Mouse (Mus musculus): ENCODE data around the gene Adcy7. TPM values are rescaled to one million over a fixed set of nuclear protein-coding genes. Genes with fewer than 3 reads are reported as not detected.

Adcy7 gene
- 7.9 and 8.9 TPM in 2 replicates for polyA plus RNA-seq (2012; rRNA removed)
- polyA plus RNA-seq (2014; fragmentation: Nextera tagmentation; extraction: Ambion mirVana) = 7.3 and 7.8 TPM in 2 replicates

GRCm38 (mm10) chr8:88272231-88273050 is at the start of gene Adcy7:
Gene Adcy7 (plus strand): TSS chr8:88272403.
- peak within 1 kb of the TSS; percentile 57 for H3K9ac ChIP-seq (ENCODE audit: low read depth, low read length, severe bottlenecking)
- H3K27ac ChIP-seq (replicated peaks; ENCODE audit: low read depth, low read length) = no peak within 1 kb of the TSS
- TF ChIP-seq POLR2A (IDR thresholded peaks at IDR 0.05; ENCODE audit: borderline replicate concordance, extremely low read depth, insufficient read depth, insufficient read length) = no peak
- H3K4me3 ChIP-seq (replicated peaks; ENCODE audit: low read length) = peak within 1 kb of the TSS; percentile 39
- no peaks in the 10 kb centered on the region for H3K36me3 ChIP-seq (ENCODE audit: control insufficient read depth, insufficient read depth, low read length)
- peaks cover 3% of the 10 kb centered on the region; the same call in 1 of the 2 replicates for H3K4me1 ChIP-seq (ENCODE audit: control insufficient read depth, insufficient read depth, low read length)
- peak; percentile 62; the same call in 1 of the 2 replicates for ATAC-seq (ENCODE audit: low FRiP score, low read depth)
- 4% methylated on average over 52 of the region's 64 CpGs for WGBS
- H3K27me3 ChIP-seq (ENCODE audit: control insufficient read depth, insufficient read depth, low read length) = no peaks in the 10 kb centered on the region; the same call in 1 of the 2 replicates
- peak within 1 kb of the TSS; percentile 66 for H3K4me2 ChIP-seq (replicated peaks; ENCODE audit: low read depth, low read length, severe bottlenecking)
- no peak for DNase-seq (ENCODE audit: low spot score)
- no peaks in the 10 kb centered on the region for H3K9me3 ChIP-seq (ENCODE audit: control insufficient read depth, low read length)

- peaks cover 4% of the 10 kb centered on the region; the same call in 1 of the 2 replicates for H3K36me3 ChIP-seq (ENCODE audit: control insufficient read depth, insufficient read depth, low read length)
- H3K4me3 ChIP-seq (replicated peaks; ENCODE audit: low read length) = no peak overlapping the region
- ATAC-seq (ENCODE audit: low FRiP score, low read depth) = no peak
Measured at GRCm38 (mm10) chr8:88225358-88225757, 46.8 kb upstream of the Adcy7 start.

GRCm38 (mm10) chr8:88227851-88228250 is 44.4 kb upstream of the Adcy7 start:
- no peak for TF ChIP-seq POLR2A (IDR thresholded peaks at IDR 0.05; ENCODE audit: borderline replicate concordance, extremely low read depth, insufficient read depth, insufficient read length)
- Histone ChIP-seq H3K27me3 (ENCODE audit: control insufficient read depth, insufficient read depth, low read length) (no peaks in the 10 kb centered on the region), H3K4me2 (replicated peaks; ENCODE audit: low read depth, low read length, severe bottlenecking) (no peak overlapping the region), H3K36me3 (ENCODE audit: control insufficient read depth, insufficient read depth, low read length) (no peaks in the 10 kb centered on the region), H3K9ac (ENCODE audit: low read depth, low read length, severe bottlenecking) (no peak overlapping the region), H3K4me3 (replicated peaks; ENCODE audit: low read length) (no peak overlapping the region), H3K4me1 (ENCODE audit: control insufficient read depth, insufficient read depth, low read length) (peaks cover 15% of the 10 kb centered on the region; the same call in 1 of the 2 replicates), H3K27ac (replicated peaks; ENCODE audit: low read depth, low read length) (no peak overlapping the region), H3K9me3 (ENCODE audit: control insufficient read depth, low read length) (no peaks in the 10 kb centered on the region)
- 67% methylated on average over 6 of the region's 6 CpGs for WGBS
- no peak for DNase-seq (ENCODE audit: low spot score)
- no peak for ATAC-seq (ENCODE audit: low FRiP score, low read depth)

More at GRCm38 (mm10) chr8:88225358-88225757, 46.8 kb upstream of the Adcy7 start:
- DNase-seq (ENCODE audit: low spot score) = no peak
- H3K9ac ChIP-seq (ENCODE audit: low read depth, low read length, severe bottlenecking) = no peak overlapping the region
- H3K27me3 ChIP-seq (ENCODE audit: control insufficient read depth, insufficient read depth, low read length) = no peaks in the 10 kb centered on the region
- no peak for TF ChIP-seq POLR2A (IDR thresholded peaks at IDR 0.05; ENCODE audit: borderline replicate concordance, extremely low read depth, insufficient read depth, insufficient read length)
- no peak overlapping the region for H3K4me2 ChIP-seq (replicated peaks; ENCODE audit: low read depth, low read length, severe bottlenecking)
- H3K4me1 ChIP-seq (ENCODE audit: control insufficient read depth, insufficient read depth, low read length) = peaks cover 21% of the 10 kb centered on the region
- no peaks in the 10 kb centered on the region for H3K9me3 ChIP-seq (ENCODE audit: control insufficient read depth, low read length)
- whole genome bisulfite sequencing = 68% methylated on average over 5 of the region's 5 CpGs
- H3K27ac ChIP-seq (replicated peaks; ENCODE audit: low read depth, low read length) = no peak overlapping the region

- H3K9ac ChIP-seq (ENCODE audit: low read depth, low read length, severe bottlenecking) = no peak overlapping the region
- H3K4me2 ChIP-seq (replicated peaks; ENCODE audit: low read depth, low read length, severe bottlenecking) = no peak overlapping the region
- no peak for TF ChIP-seq POLR2A (IDR thresholded peaks at IDR 0.05; ENCODE audit: borderline replicate concordance, extremely low read depth, insufficient read depth, insufficient read length)
- H3K27ac ChIP-seq (replicated peaks; ENCODE audit: low read depth, low read length) = no peak overlapping the region
- no peak overlapping the region for H3K4me3 ChIP-seq (replicated peaks; ENCODE audit: low read length)
- ATAC-seq (ENCODE audit: low FRiP score, low read depth) (no peak), DNase-seq (ENCODE audit: low spot score) (no peak)
- H3K36me3 ChIP-seq (ENCODE audit: control insufficient read depth, insufficient read depth, low read length) = no peaks in the 10 kb centered on the region
- H3K4me1 ChIP-seq (ENCODE audit: control insufficient read depth, insufficient read depth, low read length) = peaks cover 15% of the 10 kb centered on the region; the same call in 1 of the 2 replicates
- 67% methylated on average over 1 of the region's 1 CpGs for WGBS
- H3K27me3 ChIP-seq (ENCODE audit: control insufficient read depth, insufficient read depth, low read length) = no peaks in the 10 kb centered on the region
- H3K9me3 ChIP-seq (ENCODE audit: control insufficient read depth, low read length) = no peaks in the 10 kb centered on the region
Measured at GRCm38 (mm10) chr8:88228286-88228685, 43.9 kb upstream of the Adcy7 start.

GRCm38 (mm10) chr8:88228800-88229199 is 43.4 kb upstream of the Adcy7 start:
- DNase-seq (ENCODE audit: low spot score) (no peak), ATAC-seq (ENCODE audit: low FRiP score, low read depth) (no peak)
- 100% methylated on average over 1 of the region's 1 CpGs for WGBS
- Histone ChIP-seq H3K4me1 (ENCODE audit: control insufficient read depth, insufficient read depth, low read length) (peaks cover 15% of the 10 kb centered on the region; the same call in 1 of the 2 replicates), H3K27me3 (ENCODE audit: control insufficient read depth, insufficient read depth, low read length) (no peaks in the 10 kb centered on the region), H3K9me3 (ENCODE audit: control insufficient read depth, low read length) (no peaks in the 10 kb centered on the region), H3K36me3 (ENCODE audit: control insufficient read depth, insufficient read depth, low read length) (no peaks in the 10 kb centered on the region), H3K27ac (replicated peaks; ENCODE audit: low read depth, low read length) (no peak overlapping the region), H3K4me3 (replicated peaks; ENCODE audit: low read length) (no peak overlapping the region), H3K9ac (ENCODE audit: low read depth, low read length, severe bottlenecking) (no peak overlapping the region), H3K4me2 (replicated peaks; ENCODE audit: low read depth, low read length, severe bottlenecking) (no peak overlapping the region)
- no peak for TF ChIP-seq POLR2A (IDR thresholded peaks at IDR 0.05; ENCODE audit: borderline replicate concordance, extremely low read depth, insufficient read depth, insufficient read length)

Measured in limb, embryonic 14.5 days (tissue).